Mouse (Mus musculus): ENCODE measurements around the gene Ckap2. TPM values are rescaled to one million over a fixed set of nuclear protein-coding genes. Genes with fewer than 3 reads are reported as not detected.

The Ckap2 gene
- total RNA-seq (2015) (44.7 and 46.0 TPM in 2 replicates), total RNA-seq (2017) (33.6 and 36.4 TPM in 2 replicates)

- peak; percentile 90 for ATAC-seq (replicated peaks; ENCODE audit: poor library complexity)
These were observed at the start of gene Ckap2 for GRCm38 (mm10) chr8:22185431-22186397. Gene Ckap2 (minus strand): TSS chr8:22185819.

- peak; percentile 71 for ATAC-seq (replicated peaks; ENCODE audit: poor library complexity)
These were observed 43.0 kb upstream of the Ckap2 start for GRCm38 (mm10) chr8:22228621-22229020.

GRCm38 (mm10) chr8:22227061-22227877 lies 41.6 kb upstream of the Ckap2 start, which contains the start of gene Thsd1:
Gene Thsd1 (plus strand): TSS chr8:22227313.
- ATAC-seq (replicated peaks; ENCODE audit: poor library complexity), result peak; percentile 84

GRCm38 (mm10) chr8:22226361-22226760 lies 40.7 kb upstream of the Ckap2 start:
- no peak for ATAC-seq (replicated peaks; ENCODE audit: poor library complexity)

GRCm38 (mm10) chr8:22214826-22215225 lies 29.2 kb upstream of the Ckap2 start:
- ATAC-seq (replicated peaks; ENCODE audit: poor library complexity), result no peak

- peak; percentile 94 for ATAC-seq (replicated peaks; ENCODE audit: poor library complexity)
These were observed 23.4 kb upstream of the Ckap2 start for GRCm38 (mm10) chr8:22209012-22209411.

GRCm38 (mm10) chr8:22207535-22207934 lies 21.9 kb upstream of the Ckap2 start:
- peak; percentile 70 for ATAC-seq (replicated peaks; ENCODE audit: poor library complexity)

GRCm38 (mm10) chr8:22199481-22199880 lies 13.9 kb upstream of the Ckap2 start:
- ATAC-seq (replicated peaks; ENCODE audit: poor library complexity), result 0 out of 2 replicates have a peak, but pooled peaks have one; percentile 34

GRCm38 (mm10) chr8:22197914-22198313 lies 12.3 kb upstream of the Ckap2 start:
- no peak for ATAC-seq (replicated peaks; ENCODE audit: poor library complexity)

- ATAC-seq (replicated peaks; ENCODE audit: poor library complexity), result peak; percentile 42; the same call in 1 of the 2 replicates
These were observed 7.9 kb upstream of the Ckap2 start for GRCm38 (mm10) chr8:22193432-22194010.

GRCm38 (mm10) chr8:22192660-22193431 lies 7.2 kb upstream of the Ckap2 start, which contains the start of gene Vps36:
Gene Vps36 (plus strand): TSS chr8:22192809.
- ATAC-seq (replicated peaks; ENCODE audit: poor library complexity), result peak; percentile 89

GRCm38 (mm10) chr8:22184884-22185283 lies 735 bp downstream of the Ckap2 start:
- peak; percentile 67 for ATAC-seq (replicated peaks; ENCODE audit: poor library complexity)

GRCm38 (mm10) chr8:22175966-22176365 lies 9.7 kb downstream of the Ckap2 start:
- no peak for ATAC-seq (replicated peaks; ENCODE audit: poor library complexity)

- no peak for ATAC-seq (replicated peaks; ENCODE audit: poor library complexity)
These were observed 16.5 kb downstream of the Ckap2 start for GRCm38 (mm10) chr8:22169167-22169566.

GRCm38 (mm10) chr8:22166080-22166603 lies 19.5 kb downstream of the Ckap2 start, which contains the start of gene Nek3:
Gene Nek3 (minus strand): TSS chr8:22166435.
- ATAC-seq (replicated peaks; ENCODE audit: poor library complexity), result peak; percentile 94

GRCm38 (mm10) chr8:22165251-22166079 lies 20.2 kb downstream of the Ckap2 start:
- peak; percentile 21 for ATAC-seq (replicated peaks; ENCODE audit: poor library complexity)

- no peak for ATAC-seq (replicated peaks; ENCODE audit: poor library complexity)
These were observed 21.2 kb downstream of the Ckap2 start for GRCm38 (mm10) chr8:22164431-22164830.

- no peak for ATAC-seq (replicated peaks; ENCODE audit: poor library complexity)
These were observed 23.4 kb downstream of the Ckap2 start for GRCm38 (mm10) chr8:22162206-22162605.

- no peak for ATAC-seq (replicated peaks; ENCODE audit: poor library complexity)
These were observed 35.3 kb downstream of the Ckap2 start for GRCm38 (mm10) chr8:22150345-22150663.
